Mouse (Mus musculus): ENCODE results near the gene Spen. TPM values are rescaled to one million over a fixed set of nuclear protein-coding genes. Genes with fewer than 3 reads are reported as not detected.

Gene Spen
- polyA plus RNA-seq, 1 experiment from 2014 or later = 3.3 TPM

DNA sequence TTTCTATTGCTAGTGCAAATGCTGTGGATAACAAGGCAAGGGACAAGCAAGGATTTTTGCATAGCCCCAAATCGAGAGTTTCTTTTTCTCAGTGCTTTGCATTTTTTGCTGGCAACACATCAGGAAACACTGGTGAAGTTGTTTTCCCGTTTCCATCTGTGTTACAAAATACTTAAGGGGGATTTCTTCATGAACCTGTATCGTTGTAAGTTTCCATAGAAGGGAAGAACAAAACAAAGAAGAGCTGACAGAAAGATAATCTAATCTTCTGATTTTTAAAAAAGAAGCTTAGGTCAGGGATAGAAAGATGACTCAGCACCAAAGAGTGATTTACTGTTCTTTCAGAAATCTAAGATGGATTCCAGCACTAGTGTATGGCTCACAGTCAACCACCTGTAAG, 2.4 kb upstream of the Spen start:
- peaks cover 31% of the 10 kb centered on the region for H3K4me1 ChIP-seq (ENCODE audit: control insufficient read depth, low read depth, low read length)
- no peak overlapping the region for H3K4me2 ChIP-seq (ENCODE audit: low read depth, low read length)
- no peak overlapping the region for H3K27ac ChIP-seq (ENCODE audit: low read length)
- no peaks in the 10 kb centered on the region for H3K27me3 ChIP-seq (ENCODE audit: control insufficient read depth, insufficient read depth, low read depth, low read length)
- H3K4me3 ChIP-seq (ENCODE audit: low read depth, low read length) = no peak overlapping the region
- no peaks in the 10 kb centered on the region for H3K9me3 ChIP-seq (replicated peaks; ENCODE audit: control insufficient read depth, low read length)
- ATAC-seq (ENCODE audit: low read depth) = no peak
- H3K9ac ChIP-seq (ENCODE audit: low read depth, low read length) = no peak overlapping the region
- H3K36me3 ChIP-seq (ENCODE audit: control insufficient read depth, insufficient read depth) = no peaks in the 10 kb centered on the region
- 40% methylated on average over 3 of the region's 3 CpGs for WGBS (ENCODE audit: insufficient replicate concordance)

DNA sequence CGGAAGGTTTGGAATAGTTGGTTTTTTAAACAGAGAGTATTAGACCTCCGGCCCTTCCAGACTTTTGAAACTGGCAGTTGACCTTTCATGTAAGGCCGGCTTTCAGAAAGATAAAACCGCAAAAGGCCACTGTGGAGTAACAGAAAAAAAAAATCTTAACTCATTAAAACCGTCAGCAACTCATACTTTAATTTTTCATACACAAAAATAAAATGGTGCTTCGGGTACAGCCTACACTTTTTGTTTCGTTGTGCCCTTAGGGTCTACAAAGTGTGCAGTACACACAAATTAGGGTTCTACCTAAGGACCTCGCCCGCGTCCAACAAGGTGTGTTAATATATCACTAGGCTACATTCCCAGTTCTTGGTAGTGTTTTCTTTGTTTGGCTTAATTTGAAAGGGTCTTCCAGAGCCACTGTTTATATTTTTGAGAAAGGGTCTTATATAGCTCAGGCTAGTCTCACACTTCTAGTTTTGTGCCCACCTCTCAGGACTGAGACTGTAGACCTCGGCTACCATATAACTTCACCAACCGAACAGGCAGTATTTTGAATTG, 893 bp upstream of the Spen start:
- Histone ChIP-seq H3K9ac (ENCODE audit: low read depth, low read length) (peak overlapping the region; percentile 79), H3K4me1 (ENCODE audit: control insufficient read depth, low read depth, low read length) (peaks cover 37% of the 10 kb centered on the region), H3K27me3 (ENCODE audit: control insufficient read depth, insufficient read depth, low read depth, low read length) (no peaks in the 10 kb centered on the region), H3K27ac (ENCODE audit: low read length) (peak overlapping the region; percentile 94), H3K4me3 (ENCODE audit: low read depth, low read length) (peak overlapping the region; percentile 94), H3K9me3 (replicated peaks; ENCODE audit: control insufficient read depth, low read length) (no peaks in the 10 kb centered on the region), H3K4me2 (ENCODE audit: low read depth, low read length) (peak overlapping the region; percentile 88), H3K36me3 (ENCODE audit: control insufficient read depth, insufficient read depth) (no peaks in the 10 kb centered on the region)
- no peak for ATAC-seq (ENCODE audit: low read depth)
- WGBS (ENCODE audit: insufficient replicate concordance) = 36% methylated on average over 12 of the region's 12 CpGs

DNA sequence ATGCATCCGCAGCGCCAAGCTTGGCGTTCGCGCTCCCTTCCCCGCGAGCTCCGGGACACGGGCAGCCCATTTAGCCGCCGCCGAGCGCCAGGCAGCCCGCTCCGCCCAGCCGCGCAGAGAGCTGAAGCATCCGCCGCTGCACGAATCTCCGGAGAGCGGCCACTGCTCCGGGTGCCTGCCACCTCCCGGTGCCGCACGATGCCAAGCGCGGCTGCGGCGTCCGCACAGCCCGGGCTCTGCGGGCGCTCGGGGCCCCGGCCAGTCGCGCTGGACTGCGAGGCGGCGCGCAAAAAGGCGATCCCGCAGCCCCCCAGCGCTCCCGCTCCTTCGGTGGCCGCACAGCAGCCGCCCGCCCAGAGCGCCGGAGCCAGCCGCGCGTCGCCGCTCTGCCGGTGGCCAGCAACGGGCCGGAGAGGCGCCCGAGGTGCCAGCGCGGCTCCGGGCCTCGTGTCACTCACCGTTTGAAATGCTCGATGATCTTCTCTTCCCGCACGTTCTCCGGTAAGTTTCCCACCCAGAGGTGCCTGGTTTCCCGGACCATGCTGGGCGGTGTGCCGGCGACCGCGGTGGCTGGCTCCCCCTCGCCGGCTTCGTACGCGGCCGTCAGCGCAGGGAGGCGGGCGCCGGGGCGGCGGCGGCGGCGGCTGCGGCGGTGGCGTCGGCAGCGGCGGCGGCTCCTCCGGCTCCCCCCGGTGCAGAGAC, 540 bp downstream of the Spen start:
- peak; percentile 9 for ATAC-seq (ENCODE audit: low read depth)
- H3K9ac ChIP-seq (ENCODE audit: low read depth, low read length) = peak overlapping the region; percentile 94
- under 1% methylated on average over 99 of the region's 101 CpGs for WGBS (ENCODE audit: insufficient replicate concordance)
- H3K4me1 ChIP-seq (ENCODE audit: control insufficient read depth, low read depth, low read length) = peaks cover 47% of the 10 kb centered on the region
- H3K4me3 ChIP-seq (ENCODE audit: low read depth, low read length) = peak overlapping the region; percentile 94
- H3K9me3 ChIP-seq (replicated peaks; ENCODE audit: control insufficient read depth, low read length) = no peaks in the 10 kb centered on the region
- no peaks in the 10 kb centered on the region for H3K27me3 ChIP-seq (ENCODE audit: control insufficient read depth, insufficient read depth, low read depth, low read length)
- peak overlapping the region; percentile 94 for H3K27ac ChIP-seq (ENCODE audit: low read length)
- peak overlapping the region; percentile 99 for H3K4me2 ChIP-seq (ENCODE audit: low read depth, low read length)
- H3K36me3 ChIP-seq (ENCODE audit: control insufficient read depth, insufficient read depth) = no peaks in the 10 kb centered on the region

DNA sequence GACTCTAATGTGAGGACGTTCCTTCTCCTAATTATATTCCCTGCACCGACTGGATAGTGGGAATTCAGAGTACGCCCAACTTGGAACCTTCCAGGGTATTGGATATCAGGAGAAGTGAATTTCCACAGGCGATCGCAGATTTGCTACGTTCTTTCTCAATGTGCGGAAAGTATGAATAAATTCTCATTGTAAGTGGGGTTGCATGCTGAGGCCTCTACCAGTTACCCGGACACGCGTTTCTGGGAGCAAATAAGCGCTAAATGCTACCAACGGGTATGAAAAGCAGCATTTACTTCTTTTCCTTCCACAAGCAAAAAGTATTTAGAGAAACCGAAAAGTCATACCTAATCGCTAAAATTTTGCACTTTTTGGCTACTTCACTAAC, 1.2 kb downstream of the Spen start:
- no peak for ATAC-seq (ENCODE audit: low read depth)
- peak overlapping the region; percentile 99 for H3K4me2 ChIP-seq (ENCODE audit: low read depth, low read length)
- H3K36me3 ChIP-seq (ENCODE audit: control insufficient read depth, insufficient read depth) = no peaks in the 10 kb centered on the region
- H3K4me3 ChIP-seq (ENCODE audit: low read depth, low read length) = peak overlapping the region; percentile 94
- no peaks in the 10 kb centered on the region for H3K9me3 ChIP-seq (replicated peaks; ENCODE audit: control insufficient read depth, low read length)
- peak overlapping the region; percentile 94 for H3K9ac ChIP-seq (ENCODE audit: low read depth, low read length)
- under 1% methylated on average over 14 of the region's 14 CpGs for WGBS (ENCODE audit: insufficient replicate concordance)
- H3K27ac ChIP-seq (ENCODE audit: low read length) = peak overlapping the region; percentile 94
- no peaks in the 10 kb centered on the region for H3K27me3 ChIP-seq (ENCODE audit: control insufficient read depth, insufficient read depth, low read depth, low read length)
- peaks cover 47% of the 10 kb centered on the region for H3K4me1 ChIP-seq (ENCODE audit: control insufficient read depth, low read depth, low read length)

DNA sequence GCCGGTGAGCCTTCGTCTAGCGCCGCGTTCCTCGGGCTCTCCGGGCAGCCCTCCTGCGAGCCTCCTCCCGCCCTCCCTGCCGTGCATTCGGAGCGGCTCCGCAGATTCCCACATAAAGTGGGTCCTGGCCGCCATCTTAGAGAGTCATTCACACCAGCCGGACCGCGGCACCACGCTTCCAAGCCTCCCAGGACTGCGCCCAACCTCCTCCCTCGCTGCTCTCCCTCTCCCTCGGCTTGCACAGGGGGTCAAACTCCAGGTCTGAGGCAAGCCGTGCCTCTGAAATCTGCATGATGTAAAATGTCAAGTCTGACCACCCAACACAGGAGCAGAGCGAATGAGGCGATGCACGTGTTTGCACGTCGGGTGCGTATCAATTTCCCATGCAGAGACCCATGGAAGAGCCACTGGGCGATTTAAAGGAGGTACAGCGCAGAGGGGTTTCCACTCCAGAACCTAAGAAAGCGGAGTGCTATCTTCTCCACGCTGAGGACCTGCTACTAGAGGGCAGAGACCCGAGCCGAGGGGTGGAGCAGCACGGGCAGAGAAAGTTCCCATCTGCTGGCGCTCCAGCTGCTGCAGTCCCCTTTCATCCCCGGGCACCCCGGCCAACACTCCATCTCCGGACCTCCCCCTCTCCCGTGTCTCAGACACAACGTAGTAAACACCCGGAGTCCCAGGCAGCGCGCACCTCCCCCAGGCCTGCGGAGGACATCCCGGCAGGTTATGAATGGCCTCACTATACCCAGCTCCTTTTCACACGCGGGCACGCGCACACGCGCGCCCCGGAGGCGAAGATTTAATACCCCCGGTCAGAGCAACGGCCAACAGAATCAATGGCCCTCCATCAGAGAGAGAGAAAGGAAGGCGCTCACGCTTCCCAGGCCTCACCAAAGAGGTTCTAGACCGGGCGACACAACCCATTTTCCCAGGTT, 1.8 kb downstream of the Spen start:
- H3K9me3 ChIP-seq (replicated peaks; ENCODE audit: control insufficient read depth, low read length) = no peaks in the 10 kb centered on the region
- peaks cover 46% of the 10 kb centered on the region for H3K4me1 ChIP-seq (ENCODE audit: control insufficient read depth, low read depth, low read length)
- no peaks in the 10 kb centered on the region for H3K27me3 ChIP-seq (ENCODE audit: control insufficient read depth, insufficient read depth, low read depth, low read length)
- H3K4me2 ChIP-seq (ENCODE audit: low read depth, low read length) = peak overlapping the region; percentile 99
- peak overlapping the region; percentile 94 for H3K9ac ChIP-seq (ENCODE audit: low read depth, low read length)
- 0 out of 2 replicates have a peak, but pooled peaks have one; percentile 0 for ATAC-seq (ENCODE audit: low read depth)
- H3K4me3 ChIP-seq (ENCODE audit: low read depth, low read length) = peak overlapping the region; percentile 94
- peak overlapping the region; percentile 94 for H3K27ac ChIP-seq (ENCODE audit: low read length)
- no peaks in the 10 kb centered on the region for H3K36me3 ChIP-seq (ENCODE audit: control insufficient read depth, insufficient read depth)
- WGBS (ENCODE audit: insufficient replicate concordance) = under 1% methylated on average over 61 of the region's 61 CpGs

DNA sequence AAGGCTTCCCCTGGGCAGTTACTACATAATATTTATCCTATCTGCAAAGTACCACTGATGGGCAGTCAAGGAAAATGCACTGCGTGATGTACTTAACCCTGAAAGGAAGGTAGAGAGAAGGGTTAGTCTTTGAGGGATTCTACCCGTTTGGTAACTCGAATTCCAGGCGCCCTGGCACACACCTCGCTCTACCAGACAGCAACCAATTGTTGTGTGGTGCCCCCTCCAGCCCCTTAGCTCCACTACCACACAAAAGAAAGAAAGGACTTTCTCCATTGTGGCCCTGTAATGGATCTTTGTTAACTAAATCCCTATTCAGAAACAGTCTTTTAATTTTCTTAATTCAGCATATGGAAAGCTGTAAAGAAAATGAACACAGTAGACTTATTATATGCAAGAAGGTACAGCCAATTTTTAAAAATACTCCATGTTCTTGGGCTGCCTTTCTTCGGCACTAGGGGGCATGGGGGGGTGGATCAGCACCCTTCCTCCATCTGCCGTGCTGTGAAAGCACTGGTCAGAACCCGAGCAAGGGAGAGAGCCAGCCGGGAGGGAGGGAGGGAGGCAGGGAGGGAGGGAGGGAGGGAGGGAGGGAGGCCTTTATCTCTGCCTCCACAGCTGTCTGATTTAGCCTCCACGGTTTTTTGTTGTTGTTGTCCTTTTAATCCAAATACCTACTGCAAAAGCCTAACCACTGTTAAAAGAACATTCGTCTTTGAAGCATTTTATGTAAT, 3.3 kb downstream of the Spen start:
- Histone ChIP-seq H3K36me3 (ENCODE audit: control insufficient read depth, insufficient read depth) (peaks cover 3% of the 10 kb centered on the region; the same call in 1 of the 2 replicates), H3K4me3 (ENCODE audit: low read depth, low read length) (peak overlapping the region; percentile 94), H3K9ac (ENCODE audit: low read depth, low read length) (peak overlapping the region; percentile 94), H3K27me3 (ENCODE audit: control insufficient read depth, insufficient read depth, low read depth, low read length) (no peaks in the 10 kb centered on the region), H3K4me1 (ENCODE audit: control insufficient read depth, low read depth, low read length) (peaks cover 42% of the 10 kb centered on the region), H3K27ac (ENCODE audit: low read length) (peak overlapping the region; percentile 94), H3K4me2 (ENCODE audit: low read depth, low read length) (peak overlapping the region; percentile 99), H3K9me3 (replicated peaks; ENCODE audit: control insufficient read depth, low read length) (no peaks in the 10 kb centered on the region)
- ATAC-seq (ENCODE audit: low read depth) = peak; percentile 52
- WGBS (ENCODE audit: insufficient replicate concordance) = 32% methylated on average over 10 of the region's 11 CpGs

DNA sequence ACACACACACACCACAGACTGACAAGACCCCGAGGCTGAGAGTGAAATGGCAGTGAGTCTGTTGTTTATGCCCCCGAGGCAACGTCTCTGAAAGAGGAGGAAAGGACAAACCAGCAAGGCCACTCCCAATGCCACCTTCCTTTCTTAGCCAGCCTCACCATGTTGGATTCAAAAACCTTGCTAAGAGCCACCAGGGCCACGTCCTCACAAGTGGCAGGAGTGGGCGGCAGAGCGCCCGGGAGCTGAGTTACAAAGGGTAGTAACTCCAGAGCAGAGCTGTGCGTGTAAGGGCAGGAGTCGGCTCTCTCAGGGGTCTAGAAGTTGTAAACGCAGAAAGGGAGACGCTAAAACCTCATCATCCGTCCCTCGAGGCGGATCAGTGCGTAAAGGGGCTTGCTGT, 7.4 kb downstream of the Spen start:
- ATAC-seq (ENCODE audit: low read depth) = no peak
- 78% methylated on average over 15 of the region's 15 CpGs for WGBS (ENCODE audit: insufficient replicate concordance)
- no peak overlapping the region for H3K9ac ChIP-seq (ENCODE audit: low read depth, low read length)
- no peak overlapping the region for H3K4me3 ChIP-seq (ENCODE audit: low read depth, low read length)
- peaks cover 37% of the 10 kb centered on the region for H3K4me1 ChIP-seq (ENCODE audit: control insufficient read depth, low read depth, low read length)
- no peaks in the 10 kb centered on the region for H3K27me3 ChIP-seq (ENCODE audit: control insufficient read depth, insufficient read depth, low read depth, low read length)
- no peaks in the 10 kb centered on the region for H3K9me3 ChIP-seq (replicated peaks; ENCODE audit: control insufficient read depth, low read length)
- H3K27ac ChIP-seq (ENCODE audit: low read length) = no peak overlapping the region
- H3K4me2 ChIP-seq (ENCODE audit: low read depth, low read length) = no peak overlapping the region
- peaks cover 3% of the 10 kb centered on the region; the same call in 1 of the 2 replicates for H3K36me3 ChIP-seq (ENCODE audit: control insufficient read depth, insufficient read depth)

DNA sequence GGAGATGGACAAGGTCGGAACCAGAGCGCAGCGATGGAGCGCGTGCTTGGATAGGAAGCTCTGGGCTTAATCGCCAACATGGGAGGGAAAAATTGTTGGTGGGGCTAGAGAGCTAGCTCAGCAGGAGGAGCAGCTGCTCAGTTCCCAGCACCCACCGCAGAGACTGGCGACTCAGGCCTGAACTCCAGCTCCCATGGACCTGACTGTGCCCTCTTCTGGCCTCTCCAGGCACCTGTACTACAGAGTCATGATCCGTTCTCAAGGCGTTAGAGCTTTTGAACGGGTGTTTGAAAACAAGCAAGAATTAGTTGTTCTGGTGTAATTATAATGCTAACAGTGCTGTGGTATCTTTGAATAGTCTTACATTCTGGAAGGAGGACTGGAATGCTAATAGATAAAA, 9.5 kb downstream of the Spen start:
- Histone ChIP-seq H3K9ac (ENCODE audit: low read depth, low read length) (no peak overlapping the region), H3K4me3 (ENCODE audit: low read depth, low read length) (no peak overlapping the region), H3K27ac (ENCODE audit: low read length) (no peak overlapping the region), H3K4me1 (ENCODE audit: control insufficient read depth, low read depth, low read length) (peaks cover 35% of the 10 kb centered on the region), H3K27me3 (ENCODE audit: control insufficient read depth, insufficient read depth, low read depth, low read length) (no peaks in the 10 kb centered on the region), H3K4me2 (ENCODE audit: low read depth, low read length) (no peak overlapping the region), H3K36me3 (ENCODE audit: control insufficient read depth, insufficient read depth) (peaks cover 3% of the 10 kb centered on the region; the same call in 1 of the 2 replicates), H3K9me3 (replicated peaks; ENCODE audit: control insufficient read depth, low read length) (no peaks in the 10 kb centered on the region)
- WGBS (ENCODE audit: insufficient replicate concordance) = 92% methylated on average over 11 of the region's 11 CpGs
- no peak for ATAC-seq (ENCODE audit: low read depth)

All from liver, embryonic 16.5 days (tissue).